Mouse (Mus musculus): ENCODE results near the gene Gm20390. TPM values are rescaled to one million over a fixed set of nuclear protein-coding genes. Genes with fewer than 3 reads are reported as not detected.

Gene Gm20390
- 363 and 387 TPM in 2 replicates for polyA plus RNA-seq (2015; fragmentation: Nextera tagmentation; extraction: Ambion mirVana)

GRCm38 (mm10) chr11:93968005-93968847 lies at the start of gene Gm20390, which contains the start of gene Nme1:
Gene Gm20390 (minus strand): TSS chr11:93968293.
Gene Nme1 (minus strand): TSS chr11:93968521.
- ATAC-seq (replicated peaks), result peak; percentile 96

GRCm38 (mm10) chr11:94003346-94003745 lies 35.3 kb upstream of the Gm20390 start:
- Histone ChIP-seq H3K27ac (replicated peaks) (no peak overlapping the region), H3K27me3 (no peaks in the 10 kb centered on the region), H3K36me3 (no peaks in the 10 kb centered on the region), H3K4me1 (peaks cover 12% of the 10 kb centered on the region), H3K9me3 (no peaks in the 10 kb centered on the region), H3K9ac (replicated peaks) (no peak overlapping the region), H3K4me3 (no peak overlapping the region), H3K4me2 (replicated peaks) (no peak overlapping the region)
- 97% methylated on average over 2 of the region's 2 CpGs for WGBS
- ATAC-seq (replicated peaks), result no peak

More at GRCm38 (mm10) chr11:93968005-93968847, at the start of gene Gm20390, which contains the start of gene Nme1:
- Histone ChIP-seq H3K27ac (replicated peaks) (peak within 1 kb of the TSS; percentile 83), H3K9me3 (no peaks in the 10 kb centered on the region), H3K4me2 (replicated peaks) (peak within 1 kb of the TSS; percentile 85), H3K4me3 (peak within 1 kb of the TSS; percentile 68), H3K9ac (replicated peaks) (peak within 1 kb of the TSS; percentile 72), H3K27me3 (no peaks in the 10 kb centered on the region), H3K4me1 (peaks cover 19% of the 10 kb centered on the region), H3K36me3 (peaks cover 28% of the 10 kb centered on the region)
- under 1% methylated on average over 40 of the region's 40 CpGs for WGBS

- Histone ChIP-seq H3K27me3 (no peaks in the 10 kb centered on the region), H3K27ac (replicated peaks) (no peak overlapping the region), H3K4me3 (no peak overlapping the region), H3K4me1 (peaks cover 39% of the 10 kb centered on the region), H3K9me3 (no peaks in the 10 kb centered on the region), H3K4me2 (replicated peaks) (no peak overlapping the region), H3K9ac (replicated peaks) (no peak overlapping the region), H3K36me3 (no peaks in the 10 kb centered on the region)
- ATAC-seq (replicated peaks), result no peak
Measured at GRCm38 (mm10) chr11:93999276-93999675, 31.2 kb upstream of the Gm20390 start.

GRCm38 (mm10) chr11:93997141-93997775 lies 29.2 kb upstream of the Gm20390 start:
- peaks cover 39% of the 10 kb centered on the region for H3K4me1 ChIP-seq
- H3K9ac ChIP-seq (replicated peaks), result peak overlapping the region; percentile 81
- no peak overlapping the region for H3K27ac ChIP-seq (replicated peaks)
- H3K9me3 ChIP-seq, result no peaks in the 10 kb centered on the region
- H3K4me3 ChIP-seq, result peak overlapping the region; percentile 85
- no peaks in the 10 kb centered on the region for H3K27me3 ChIP-seq
- ATAC-seq (replicated peaks), result no peak
- peak overlapping the region; percentile 87 for H3K4me2 ChIP-seq (replicated peaks)
- no peaks in the 10 kb centered on the region for H3K36me3 ChIP-seq
- 14% methylated on average over 13 of the region's 13 CpGs for WGBS

GRCm38 (mm10) chr11:93996306-93997140 lies 28.4 kb upstream of the Gm20390 start:
- no peaks in the 10 kb centered on the region for H3K9me3 ChIP-seq
- WGBS, result under 1% methylated on average over 57 of the region's 58 CpGs
- peak overlapping the region; percentile 85 for H3K4me3 ChIP-seq
- H3K4me1 ChIP-seq, result peaks cover 39% of the 10 kb centered on the region
- no peaks in the 10 kb centered on the region for H3K27me3 ChIP-seq
- H3K4me2 ChIP-seq (replicated peaks), result peak overlapping the region; percentile 87
- peak overlapping the region; percentile 94 for H3K27ac ChIP-seq (replicated peaks)
- H3K9ac ChIP-seq (replicated peaks), result peak overlapping the region; percentile 81
- ATAC-seq (replicated peaks), result peak; percentile 46
- H3K36me3 ChIP-seq, result no peaks in the 10 kb centered on the region

- Histone ChIP-seq H3K9ac (replicated peaks) (peak within 1 kb of the TSS; percentile 81), H3K9me3 (no peaks in the 10 kb centered on the region), H3K36me3 (no peaks in the 10 kb centered on the region), H3K4me3 (peak within 1 kb of the TSS; percentile 85), H3K27me3 (no peaks in the 10 kb centered on the region), H3K4me1 (peaks cover 39% of the 10 kb centered on the region), H3K4me2 (replicated peaks) (peak within 1 kb of the TSS; percentile 87), H3K27ac (replicated peaks) (peak within 1 kb of the TSS; percentile 94)
- WGBS, result under 1% methylated on average over 55 of the region's 70 CpGs
- peak; percentile 93 for ATAC-seq (replicated peaks)
Measured at GRCm38 (mm10) chr11:93995720-93996305, 27.7 kb upstream of the Gm20390 start, which contains the start of gene Spag9. Gene Spag9 (plus strand): TSS chr11:93996091.

- Histone ChIP-seq H3K27ac (replicated peaks) (peak overlapping the region; percentile 94), H3K4me3 (peak overlapping the region; percentile 85), H3K27me3 (no peaks in the 10 kb centered on the region), H3K4me1 (peaks cover 39% of the 10 kb centered on the region), H3K9ac (replicated peaks) (peak overlapping the region; percentile 81), H3K9me3 (no peaks in the 10 kb centered on the region), H3K36me3 (no peaks in the 10 kb centered on the region), H3K4me2 (replicated peaks) (peak overlapping the region; percentile 87)
- ATAC-seq (replicated peaks), result peak; percentile 59
- WGBS, result 11% methylated on average over 15 of the region's 15 CpGs
Measured at GRCm38 (mm10) chr11:93995111-93995719, 27.1 kb upstream of the Gm20390 start.

- WGBS, result 66% methylated on average over 5 of the region's 5 CpGs
Measured at GRCm38 (mm10) chr11:93994531-93994930, 26.4 kb upstream of the Gm20390 start.

GRCm38 (mm10) chr11:93988328-93989062 lies 20.4 kb upstream of the Gm20390 start:
- no peak overlapping the region for H3K4me2 ChIP-seq (replicated peaks)
- H3K4me3 ChIP-seq, result no peak overlapping the region
- no peak for ATAC-seq (replicated peaks)
- no peaks in the 10 kb centered on the region for H3K27me3 ChIP-seq
- no peaks in the 10 kb centered on the region for H3K4me1 ChIP-seq
- no peak overlapping the region for H3K9ac ChIP-seq (replicated peaks)
- H3K27ac ChIP-seq (replicated peaks), result no peak overlapping the region
- no peaks in the 10 kb centered on the region for H3K36me3 ChIP-seq
- H3K9me3 ChIP-seq, result no peaks in the 10 kb centered on the region
- WGBS, result 71% methylated on average over 12 of the region's 12 CpGs

More at GRCm38 (mm10) chr11:93994531-93994930, 26.4 kb upstream of the Gm20390 start:
- no peak overlapping the region for H3K9ac ChIP-seq (replicated peaks)
- H3K9me3 ChIP-seq, result no peaks in the 10 kb centered on the region
- peak overlapping the region; percentile 94; the same call in 1 of the 2 replicates for H3K27ac ChIP-seq (replicated peaks)
- H3K36me3 ChIP-seq, result no peaks in the 10 kb centered on the region
- ATAC-seq (replicated peaks), result no peak
- peaks cover 38% of the 10 kb centered on the region for H3K4me1 ChIP-seq
- peak overlapping the region; percentile 85 for H3K4me3 ChIP-seq
- H3K4me2 ChIP-seq (replicated peaks), result peak overlapping the region; percentile 87
- H3K27me3 ChIP-seq, result no peaks in the 10 kb centered on the region

GRCm38 (mm10) chr11:93987625-93988327 lies 19.7 kb upstream of the Gm20390 start:
- no peak for ATAC-seq (replicated peaks)
- Histone ChIP-seq H3K9ac (replicated peaks) (no peak overlapping the region), H3K27me3 (no peaks in the 10 kb centered on the region), H3K4me2 (replicated peaks) (no peak overlapping the region), H3K4me3 (no peak overlapping the region), H3K9me3 (no peaks in the 10 kb centered on the region), H3K36me3 (no peaks in the 10 kb centered on the region), H3K4me1 (no peaks in the 10 kb centered on the region), H3K27ac (replicated peaks) (no peak overlapping the region)
- 80% methylated on average over 8 of the region's 8 CpGs for WGBS

Data from forebrain, embryonic 15.5 days (tissue).